Mouse (Mus musculus): ENCODE measurements around the gene Decr2. TPM values are rescaled to one million over a fixed set of nuclear protein-coding genes. Genes with fewer than 3 reads are reported as not detected.

Decr2 gene
- polyA plus RNA-seq, 2 experiments = 19.0 to 32.5 TPM

- Histone ChIP-seq H3K36me3 (ENCODE audit: control insufficient read depth, insufficient read depth, low read length) (peaks cover 24% of the 10 kb centered on the region), H3K9me3 (ENCODE audit: control insufficient read depth, low read length) (no peaks in the 10 kb centered on the region), H3K4me3 (replicated peaks; ENCODE audit: low read length) (peak overlapping the region; percentile 75), H3K4me2 (replicated peaks; ENCODE audit: low read depth, low read length, severe bottlenecking) (peak overlapping the region; percentile 100), H3K27me3 (ENCODE audit: control insufficient read depth, insufficient read depth, low read length) (no peaks in the 10 kb centered on the region), H3K27ac (replicated peaks; ENCODE audit: low read depth, low read length) (no peak overlapping the region), H3K9ac (ENCODE audit: low read depth, low read length, severe bottlenecking) (peak overlapping the region; percentile 82; the same call in 1 of the 2 replicates), H3K4me1 (ENCODE audit: control insufficient read depth, insufficient read depth, low read length) (peaks cover 25% of the 10 kb centered on the region)
- DNase-seq (ENCODE audit: low spot score) (no peak), ATAC-seq (ENCODE audit: low FRiP score, low read depth) (no peak)
- no peak for TF ChIP-seq POLR2A (IDR thresholded peaks at IDR 0.05; ENCODE audit: borderline replicate concordance, extremely low read depth, insufficient read depth, insufficient read length)
- 92% methylated on average over 7 of the region's 7 CpGs for WGBS
Measured at GRCm38 (mm10) chr17:26066488-26067020, 23.6 kb downstream of the Decr2 start.

- no peak for DNase-seq (ENCODE audit: low spot score)
- TF ChIP-seq POLR2A (IDR thresholded peaks at IDR 0.05; ENCODE audit: borderline replicate concordance, extremely low read depth, insufficient read depth, insufficient read length) = no peak
- Histone ChIP-seq H3K9me3 (ENCODE audit: control insufficient read depth, low read length) (no peaks in the 10 kb centered on the region), H3K36me3 (ENCODE audit: control insufficient read depth, insufficient read depth, low read length) (peaks cover 26% of the 10 kb centered on the region), H3K4me3 (replicated peaks; ENCODE audit: low read length) (no peak overlapping the region), H3K27me3 (ENCODE audit: control insufficient read depth, insufficient read depth, low read length) (no peaks in the 10 kb centered on the region), H3K4me1 (ENCODE audit: control insufficient read depth, insufficient read depth, low read length) (peaks cover 25% of the 10 kb centered on the region), H3K27ac (replicated peaks; ENCODE audit: low read depth, low read length) (no peak overlapping the region), H3K9ac (ENCODE audit: low read depth, low read length, severe bottlenecking) (no peak overlapping the region), H3K4me2 (replicated peaks; ENCODE audit: low read depth, low read length, severe bottlenecking) (no peak overlapping the region)
- 73% methylated on average over 6 of the region's 6 CpGs for WGBS
- no peak for ATAC-seq (ENCODE audit: low FRiP score, low read depth)
Measured at GRCm38 (mm10) chr17:26064916-26065315, 25.2 kb downstream of the Decr2 start.

DNA sequence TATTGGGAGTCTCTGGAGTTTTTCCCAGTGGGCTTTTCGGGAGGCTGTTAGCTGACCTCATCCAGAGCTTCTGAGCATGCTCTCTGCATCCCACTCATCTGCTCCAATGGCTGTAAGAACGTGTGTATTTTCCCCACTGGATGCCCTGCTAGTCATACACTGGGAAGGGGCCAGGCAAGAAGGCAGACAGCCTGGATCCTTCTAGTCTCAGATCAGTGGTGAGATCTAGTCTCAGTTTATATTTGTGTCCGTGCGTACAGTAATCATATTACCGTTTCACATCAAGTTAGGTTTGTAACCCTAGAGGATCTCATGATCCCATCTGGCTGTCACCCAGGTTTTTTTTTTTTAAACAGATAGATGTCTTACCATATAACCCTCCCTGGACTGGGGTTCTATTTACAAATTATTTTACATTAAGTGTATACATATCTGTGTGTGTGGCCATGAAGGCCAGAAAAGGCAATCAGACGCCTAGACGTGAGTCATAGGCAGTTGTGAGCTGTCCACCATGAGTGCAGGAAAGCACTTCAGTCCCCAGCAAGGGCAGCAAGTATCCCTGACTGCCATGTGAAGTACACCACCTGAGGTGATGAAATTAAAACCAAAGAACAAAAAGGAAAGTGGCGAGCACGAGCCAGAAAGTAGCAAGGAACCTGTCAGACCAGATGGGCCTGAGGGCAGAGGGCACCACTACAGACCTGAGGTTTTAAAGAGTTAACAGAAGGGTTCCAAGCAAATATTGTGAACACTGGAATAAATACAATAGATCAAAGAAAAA lies 32.2 kb downstream of the Decr2 start:
- DNase-seq (ENCODE audit: low spot score) = no peak
- Histone ChIP-seq H3K4me3 (replicated peaks; ENCODE audit: low read length) (no peak overlapping the region), H3K4me2 (replicated peaks; ENCODE audit: low read depth, low read length, severe bottlenecking) (no peak overlapping the region), H3K27me3 (ENCODE audit: control insufficient read depth, insufficient read depth, low read length) (no peaks in the 10 kb centered on the region), H3K4me1 (ENCODE audit: control insufficient read depth, insufficient read depth, low read length) (peaks cover 7% of the 10 kb centered on the region), H3K27ac (replicated peaks; ENCODE audit: low read depth, low read length) (no peak overlapping the region), H3K9ac (ENCODE audit: low read depth, low read length, severe bottlenecking) (no peak overlapping the region), H3K9me3 (ENCODE audit: control insufficient read depth, low read length) (no peaks in the 10 kb centered on the region), H3K36me3 (ENCODE audit: control insufficient read depth, insufficient read depth, low read length) (peaks cover 30% of the 10 kb centered on the region)
- 81% methylated on average over 9 of the region's 9 CpGs for WGBS
- no peak for ATAC-seq (ENCODE audit: low FRiP score, low read depth)
- no peak for TF ChIP-seq POLR2A (IDR thresholded peaks at IDR 0.05; ENCODE audit: borderline replicate concordance, extremely low read depth, insufficient read depth, insufficient read length)

DNA sequence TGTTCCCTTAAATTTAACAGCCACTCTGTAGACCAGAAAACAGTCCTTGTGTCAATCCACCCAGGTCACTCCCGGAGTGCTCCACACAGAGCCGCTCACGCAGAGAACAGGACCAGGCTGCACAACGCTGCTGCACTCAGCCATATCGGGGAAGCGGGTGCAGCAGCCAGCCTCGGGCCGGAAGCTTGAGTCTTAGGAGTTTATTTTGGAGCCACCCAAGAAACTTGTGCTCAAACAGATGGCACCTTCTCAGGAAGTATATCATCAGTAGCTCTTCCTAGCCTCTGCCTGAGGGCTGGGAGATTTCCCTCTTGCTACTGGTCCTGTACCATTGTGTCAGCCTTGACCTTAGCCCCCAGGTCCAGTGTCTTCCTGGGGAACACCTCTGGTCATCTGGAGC lies 32.9 kb downstream of the Decr2 start:
- 87% methylated on average over 8 of the region's 8 CpGs for WGBS
- Histone ChIP-seq H3K9me3 (ENCODE audit: control insufficient read depth, low read length) (no peaks in the 10 kb centered on the region), H3K9ac (ENCODE audit: low read depth, low read length, severe bottlenecking) (no peak overlapping the region), H3K27ac (replicated peaks; ENCODE audit: low read depth, low read length) (no peak overlapping the region), H3K4me3 (replicated peaks; ENCODE audit: low read length) (no peak overlapping the region), H3K27me3 (ENCODE audit: control insufficient read depth, insufficient read depth, low read length) (no peaks in the 10 kb centered on the region), H3K4me1 (ENCODE audit: control insufficient read depth, insufficient read depth, low read length) (peaks cover 7% of the 10 kb centered on the region), H3K4me2 (replicated peaks; ENCODE audit: low read depth, low read length, severe bottlenecking) (no peak overlapping the region), H3K36me3 (ENCODE audit: control insufficient read depth, insufficient read depth, low read length) (peaks cover 30% of the 10 kb centered on the region)
- DNase-seq (ENCODE audit: low spot score) (no peak), ATAC-seq (ENCODE audit: low FRiP score, low read depth) (no peak)
- no peak for TF ChIP-seq POLR2A (IDR thresholded peaks at IDR 0.05; ENCODE audit: borderline replicate concordance, extremely low read depth, insufficient read depth, insufficient read length)

- TF ChIP-seq POLR2A (IDR thresholded peaks at IDR 0.05; ENCODE audit: borderline replicate concordance, extremely low read depth, insufficient read depth, insufficient read length) = no peak
- no peak for DNase-seq (ENCODE audit: low spot score)
- WGBS = 53% methylated on average over 6 of the region's 6 CpGs
- Histone ChIP-seq H3K27me3 (ENCODE audit: control insufficient read depth, insufficient read depth, low read length) (no peaks in the 10 kb centered on the region), H3K9me3 (ENCODE audit: control insufficient read depth, low read length) (no peaks in the 10 kb centered on the region), H3K4me3 (replicated peaks; ENCODE audit: low read length) (no peak overlapping the region), H3K4me2 (replicated peaks; ENCODE audit: low read depth, low read length, severe bottlenecking) (no peak overlapping the region), H3K9ac (ENCODE audit: low read depth, low read length, severe bottlenecking) (no peak overlapping the region), H3K4me1 (ENCODE audit: control insufficient read depth, insufficient read depth, low read length) (peaks cover 7% of the 10 kb centered on the region), H3K36me3 (ENCODE audit: control insufficient read depth, insufficient read depth, low read length) (peaks cover 27% of the 10 kb centered on the region), H3K27ac (replicated peaks; ENCODE audit: low read depth, low read length) (no peak overlapping the region)
- ATAC-seq (ENCODE audit: low FRiP score, low read depth) = no peak
Measured at GRCm38 (mm10) chr17:26055164-26055563, 35.0 kb downstream of the Decr2 start.
